Mouse (Mus musculus) MEL (cell line): ENCODE data around the gene Poldip3. TPM values are rescaled to one million over a fixed set of nuclear protein-coding genes. Genes with fewer than 3 reads are reported as not detected.

Experiments used
- DNase-seq: peaks from one replicate; pipeline ENCODE4 v3.0.0; 2011; ENCODE audit warnings: low read depth, low spot score
- H3K27ac ChIP-seq: 2 replicates; pipeline ENCODE4 v1.5.1; 2012; ENCODE audit warnings: low read depth, mild to moderate bottlenecking, control low read depth, low read length, moderate library complexity; ENCODE audit not compliant: control insufficient read depth
- H3K27me3 ChIP-seq, 2 experiments: fragments of 150-350 bp in 1 of 2; sonication (generic) in 1 of 2; 2 replicates each; pipeline ENCODE4 v1.6.1; 2012; ENCODE audit warnings: low read length in 2 of 2, mild to moderate bottlenecking in 2 of 2, improper control_type of control experiment in 1 of 2, moderate library complexity in 1 of 2; ENCODE audit not compliant: insufficient read depth in 2 of 2, control insufficient read depth in 1 of 2
- H3K36me3 ChIP-seq, 2 experiments: 2 replicates each; pipeline ENCODE4 v1.6.1; 2012 to 2014; ENCODE audit warnings: low read length in 2 of 2, improper control_type of control experiment in 1 of 2, inconsistent platforms in 1 of 2, mild to moderate bottlenecking in 1 of 2; ENCODE audit not compliant: insufficient read depth in 2 of 2, control insufficient read depth in 1 of 2
- H3K4me1 ChIP-seq, 2 experiments: fragments of 150-350 bp in 1 of 2; sonication (generic) in 1 of 2; 2 replicates each; pipeline ENCODE4 v1.6.1; 2012; ENCODE audit warnings: low read length in 2 of 2, improper control_type of control experiment in 1 of 2, mild to moderate bottlenecking in 1 of 2; ENCODE audit not compliant: insufficient read depth in 2 of 2, control insufficient read depth in 1 of 2
- H3K4me3 ChIP-seq, 2 experiments: fragments of 150-350 bp in 1 of 2; sonication (generic) in 1 of 2; 2 replicates each; pipeline ENCODE4 v1.5.1; 2012; ENCODE audit warnings: low read depth in 2 of 2, low read length in 2 of 2, mild to moderate bottlenecking in 2 of 2, moderate library complexity in 2 of 2, control low read depth in 1 of 2, improper control_type of control experiment in 1 of 2; ENCODE audit not compliant: control insufficient read depth in 1 of 2, insufficient read depth in 1 of 2
- H3K79me2 ChIP-seq: 2 replicates; pipeline ENCODE4 v1.6.1; 2012; ENCODE audit warnings: mild to moderate bottlenecking, low read length, moderate library complexity; ENCODE audit not compliant: control insufficient read depth, poor library complexity, insufficient read depth
- H3K9ac ChIP-seq: 2 replicates; pipeline ENCODE4 v1.6.1; 2012; ENCODE audit warnings: low read depth, mild to moderate bottlenecking, control low read depth, low read length, moderate library complexity; ENCODE audit not compliant: control insufficient read depth, poor library complexity, severe bottlenecking
- H3K9me3 ChIP-seq: fragments of 150-350 bp; sonication (generic); replicated peaks from 2 replicates; pipeline ENCODE4 v1.6.1; 2012; ENCODE audit warnings: mild to moderate bottlenecking, low read length, improper control_type of control experiment, moderate library complexity; ENCODE audit not compliant: insufficient read depth
- BHLHE40 ChIP-seq: IDR thresholded peaks from 2 replicates; pipeline ENCODE4 v1.6.1; 2012; ENCODE audit warnings: low read depth, mild to moderate bottlenecking, inconsistent platforms, low read length, improper control_type of control experiment, borderline replicate concordance
- CTCF ChIP-seq, 3 experiments: IDR thresholded peaks in 2 of 3; conservative IDR thresholded peaks in 1 of 3; 2 replicates each; pipeline ENCODE4 v1.5.1; 2011 to 2012; ENCODE audit warnings: low read length in 3 of 3, low read depth in 2 of 3, mild to moderate bottlenecking in 2 of 3, improper control_type of control experiment in 1 of 3, inconsistent platforms in 1 of 3, mixed read lengths in 1 of 3, moderate library complexity in 1 of 3; ENCODE audit not compliant: control insufficient read depth in 1 of 3, insufficient read depth in 1 of 3, poor library complexity in 1 of 3, severe bottlenecking in 1 of 3
- E2F4 ChIP-seq: IDR thresholded peaks from 2 replicates; pipeline ENCODE4 v1.6.1; 2011; ENCODE audit warnings: low read depth, low read length, improper control_type of control experiment, borderline replicate concordance
- EP300 ChIP-seq, 2 experiments: IDR thresholded peaks; 2 replicates each; pipeline ENCODE4 v1.6.1; 2011; ENCODE audit warnings: improper control_type of control experiment in 2 of 2, low read length in 2 of 2, low read depth in 1 of 2, mild to moderate bottlenecking in 1 of 2
- ETS1 ChIP-seq: IDR thresholded peaks from 2 replicates; pipeline ENCODE4 v1.6.1; 2012; ENCODE audit warnings: low read depth, mild to moderate bottlenecking, inconsistent platforms, low read length, improper control_type of control experiment, moderate library complexity
- GABPA ChIP-seq: IDR thresholded peaks from 2 replicates; pipeline ENCODE4 v1.6.1; 2012; ENCODE audit warnings: low read depth, mild to moderate bottlenecking, inconsistent platforms, low read length, improper control_type of control experiment, moderate library complexity
- MAZ ChIP-seq: IDR thresholded peaks from 2 replicates; pipeline ENCODE4 v1.6.1; 2012; ENCODE audit warnings: low read depth, mild to moderate bottlenecking, inconsistent platforms, low read length, improper control_type of control experiment
- MEF2A ChIP-seq: IDR thresholded peaks from 2 replicates; pipeline ENCODE4 v1.6.1; 2014; ENCODE audit warnings: low read depth, mild to moderate bottlenecking, inconsistent platforms, low read length, improper control_type of control experiment; ENCODE audit not compliant: poor library complexity, insufficient replicate concordance, severe bottlenecking; ENCODE audit errors: extremely low read depth
- MXI1 ChIP-seq: IDR thresholded peaks from 2 replicates; pipeline ENCODE4 v1.6.1; 2011; ENCODE audit warnings: mild to moderate bottlenecking, low read depth, low read length, improper control_type of control experiment
- NELFE ChIP-seq: IDR thresholded peaks from 2 replicates; pipeline ENCODE4 v1.6.1; 2011; ENCODE audit warnings: low read depth, low read length, improper control_type of control experiment
- POLR2A ChIP-seq, 2 experiments: IDR thresholded peaks; 2 replicates each; pipeline ENCODE4 v1.6.1; 2011 to 2012; ENCODE audit warnings: low read length in 2 of 2, mild to moderate bottlenecking in 2 of 2, control low read depth in 1 of 2, improper control_type of control experiment in 1 of 2, low read depth in 1 of 2, moderate library complexity in 1 of 2; ENCODE audit not compliant: control insufficient read depth in 1 of 2, insufficient read depth in 1 of 2, poor library complexity in 1 of 2
- RAD21 ChIP-seq: IDR thresholded peaks from 2 replicates; pipeline ENCODE4 v1.6.1; 2011; ENCODE audit warnings: mild to moderate bottlenecking, low read depth, low read length, improper control_type of control experiment
- RCOR1 ChIP-seq: IDR thresholded peaks from 2 replicates; pipeline ENCODE4 v1.6.1; 2012; ENCODE audit warnings: low read depth, mild to moderate bottlenecking, inconsistent platforms, low read length, improper control_type of control experiment
- SIN3A ChIP-seq: IDR thresholded peaks from 2 replicates; pipeline ENCODE4 v1.6.1; 2012; ENCODE audit warnings: low read length, improper control_type of control experiment, inconsistent platforms
- SMC3 ChIP-seq: IDR thresholded peaks from 2 replicates; pipeline ENCODE4 v1.6.1; 2011; ENCODE audit warnings: low read depth, low read length, improper control_type of control experiment
- TAL1 ChIP-seq: IDR thresholded peaks from 2 replicates; pipeline ENCODE4 v1.6.1; 2012; ENCODE audit warnings: mild to moderate bottlenecking, inconsistent platforms, low read length, moderate library complexity, mixed read lengths
- TBP ChIP-seq: IDR thresholded peaks from 2 replicates; pipeline ENCODE4 v1.8.0; 2011; ENCODE audit warnings: low read depth, low read length, improper control_type of control experiment
- TCF12 ChIP-seq: IDR thresholded peaks from 2 replicates; pipeline ENCODE4 v1.6.1; 2014; ENCODE audit warnings: low read depth, mild to moderate bottlenecking, inconsistent platforms, low read length, improper control_type of control experiment, moderate library complexity
- UBTF ChIP-seq: IDR thresholded peaks from 2 replicates; pipeline ENCODE4 v1.6.1; 2012; ENCODE audit warnings: low read depth, mild to moderate bottlenecking, inconsistent platforms, low read length, improper control_type of control experiment, moderate library complexity, borderline replicate concordance; ENCODE audit not compliant: insufficient read depth
- ZC3H11A ChIP-seq: IDR thresholded peaks from 2 replicates; pipeline ENCODE4 v1.6.1; 2012; ENCODE audit warnings: low read depth, mild to moderate bottlenecking, inconsistent platforms, low read length, improper control_type of control experiment
- ZNF384 ChIP-seq: IDR thresholded peaks from 2 replicates; pipeline ENCODE4 v1.6.1; 2012; ENCODE audit warnings: low read depth, mild to moderate bottlenecking, inconsistent platforms, low read length, improper control_type of control experiment
- polyA plus RNA-seq, 2 experiments: library from polyadenylated mRNA; stranded (reverse) in 1 of 2; unstranded in 1 of 2; fragments of >175 nt in 1 of 2; fragments of >200 nt in 1 of 2; gene quantifications; 2 replicates each; pipeline versions ENCODE4 v1.2.1 to v1.2.4; 2012; ENCODE audit warnings: low replicate concordance in 2 of 2, low read depth in 1 of 2; ENCODE audit not compliant: insufficient read length in 2 of 2, insufficient read depth in 1 of 2, missing spikeins in 1 of 2
- total RNA-seq: library from RNA; depleted of rRNA; stranded (reverse); fragments of 300-350 nt; gene quantifications from 2 replicates; pipeline ENCODE4 v1.2.3, GENCODE M21; 2012

The Poldip3 gene
- total and polyA plus RNA-seq, 3 experiments = 113 to 123 TPM; not detected in 1

- H3K9ac ChIP-seq = no peak overlapping the region
- no peaks in the 10 kb centered on the region for H3K27me3 ChIP-seq
- no peaks in the 10 kb centered on the region for H3K9me3 ChIP-seq
- H3K36me3 ChIP-seq = no peaks in the 10 kb centered on the region
- TF ChIP-seq RAD21 = peak; percentile 86
- TF ChIP-seq RCOR1 = no peak
- TF ChIP-seq TAL1 = no peak
- TF ChIP-seq SIN3A = peak; percentile 18; the same call in 1 of the 2 replicates
- peak; percentile 57 to 86 (median 85) for TF ChIP-seq CTCF (IDR thresholded peaks at IDR 0.05 in 2 of 3, conservative IDR thresholded peaks at IDR 0.05 in 1 of 3; ENCODE audit: control insufficient read depth in 1 of 3, insufficient read depth in 1 of 3, low read depth in 2 of 3, low read length in 3 of 3, poor library complexity in 1 of 3, severe bottlenecking in 1 of 3)
- TF ChIP-seq TBP = no peak
- no peak for TF ChIP-seq NELFE
- TF ChIP-seq GABPA = no peak
- no peak for TF ChIP-seq ETS1
- TF ChIP-seq SMC3 = peak; percentile 86
- TF ChIP-seq ZNF384 = peak; percentile 36; the same call in 1 of the 2 replicates
- TF ChIP-seq E2F4 = no peak
- no peak for TF ChIP-seq EP300 (IDR thresholded peaks at IDR 0.05; ENCODE audit: low read depth in 1 of 2, low read length in 2 of 2)
- TF ChIP-seq TCF12 = no peak
- TF ChIP-seq ZC3H11A = peak; percentile 70
- TF ChIP-seq MXI1 = no peak
- TF ChIP-seq, all 39 proteins: peak for 6
- Histone ChIP-seq H3K4me1 (peaks cover under 1 to 3% of the 10 kb centered on the region in 2 experiments; a peak in 2 of 4 replicates), H3K4me3 (no peak overlapping the region), H3K79me2 (peaks cover 2% of the 10 kb centered on the region; the same call in 1 of the 2 replicates), H3K27ac (no peak overlapping the region)
- DNase-seq = peak; percentile 74
These were observed 53.2 kb downstream of the Poldip3 start for GRCm38 (mm10) chr15:83095950-83096349.

GRCm38 (mm10) chr15:83093687-83094086, 55.5 kb downstream of the Poldip3 start:
- no peak for DNase-seq
- Histone ChIP-seq H3K79me2 (no peaks in the 10 kb centered on the region), H3K27ac (no peak overlapping the region), H3K9ac (no peak overlapping the region), H3K27me3 (no peaks in the 10 kb centered on the region), H3K9me3 (no peaks in the 10 kb centered on the region), H3K4me1 (peaks cover 0 to 3% of the 10 kb centered on the region in 2 experiments; a peak in 1 of 4 replicates), H3K36me3 (no peaks in the 10 kb centered on the region), H3K4me3 (no peak overlapping the region)
- TF ChIP-seq POLR2A (IDR thresholded peaks at IDR 0.05; ENCODE audit: control insufficient read depth in 1 of 2, insufficient read depth in 1 of 2, low read depth in 1 of 2, low read length in 2 of 2, poor library complexity in 1 of 2) (no peak), BHLHE40 (no peak), MEF2A (no peak), MAZ (no peak), E2F4 (no peak), UBTF (no peak)
